Mouse (Mus musculus) neural tube, embryonic 13.5 days (tissue): Measurements from ENCODE around the gene Bpifc. TPM values are rescaled to one million over a fixed set of nuclear protein-coding genes. Genes with fewer than 3 reads are reported as not detected.
A peak's percentile ranks its signal among the peaks of the same experiment; 100 is the strongest.

Experiments used
- ATAC-seq: fragments of 200-750 bp; cut with Nextera tagmentation; 2 replicates; pipeline ENCODE4 v1.8.0; 2017; ENCODE audit warnings: low read depth, mild to moderate bottlenecking, moderate TSS enrichment, moderate library complexity
- H3K27ac ChIP-seq: fragments of 300-500 bp; sonication (generic); replicated peaks from 2 replicates; pipeline ENCODE4 v1.5.1; 2015; ENCODE audit warnings: moderate library complexity, mild to moderate bottlenecking, inconsistent platforms
- H3K27me3 ChIP-seq: fragments of 300-500 bp; sonication (generic); 2 replicates; pipeline ENCODE4 v1.6.1; 2015; ENCODE audit warnings: mild to moderate bottlenecking, inconsistent platforms
- H3K36me3 ChIP-seq: fragments of 300-500 bp; sonication (generic); 2 replicates; pipeline ENCODE4 v1.6.1; 2015; ENCODE audit warnings: mild to moderate bottlenecking, inconsistent platforms
- H3K4me1 ChIP-seq: fragments of 300-500 bp; sonication (generic); replicated peaks from 2 replicates; pipeline ENCODE4 v1.6.1; 2015; ENCODE audit warnings: inconsistent platforms
- H3K4me2 ChIP-seq: fragments of 300-500 bp; sonication (generic); 2 replicates; pipeline ENCODE4 v1.6.1; 2015; ENCODE audit warnings: inconsistent platforms, mild to moderate bottlenecking, moderate library complexity
- H3K4me3 ChIP-seq: fragments of 300-500 bp; sonication (generic); 2 replicates; pipeline ENCODE4 v1.5.1; 2015; ENCODE audit warnings: mild to moderate bottlenecking, inconsistent platforms
- H3K9ac ChIP-seq: fragments of 300-500 bp; sonication (generic); 2 replicates; pipeline ENCODE4 v1.6.1; 2015; ENCODE audit warnings: moderate library complexity, mild to moderate bottlenecking, inconsistent platforms
- H3K9me3 ChIP-seq: fragments of 300-500 bp; sonication (generic); 2 replicates; pipeline ENCODE4 v1.6.1; 2016; ENCODE audit warnings: inconsistent platforms
- WGBS: fragments of 180-500 bp; shearing (Covaris S2); methylation state at CpG from one replicate; pipeline ENCODE4 v1.1.7; 2015; 5-methylcytosine and 5-hydroxymethylcytosine counted together
- polyA plus RNA-seq: library from polyadenylated mRNA; unstranded; fragments of >200 nt; fragmentation: Nextera tagmentation; extraction: Ambion mirVana; gene quantifications from 2 replicates; pipeline ENCODE4 v1.2.1, GENCODE M21; 2015

The Bpifc gene
- polyA plus RNA-seq, 1 experiment from 2014 or later = not detected

- 0 out of 2 replicates have a peak overlapping the region, but pooled peaks have one; percentile 17 for H3K9ac ChIP-seq
- 65% methylated on average over 17 of the region's 17 CpGs for WGBS
- no peaks in the 10 kb centered on the region for H3K36me3 ChIP-seq
- H3K4me1 ChIP-seq = no peaks in the 10 kb centered on the region
- H3K9me3 ChIP-seq = no peaks in the 10 kb centered on the region
- H3K4me2 ChIP-seq = no peak overlapping the region
- H3K4me3 ChIP-seq = no peak overlapping the region
- no peak overlapping the region for H3K27ac ChIP-seq
- H3K27me3 ChIP-seq = no peaks in the 10 kb centered on the region; the same call in 1 of the 2 replicates
- ATAC-seq = peak; percentile 50; the same call in 1 of the 2 replicates
Measured at GRCm38 (mm10) chr10:85967411-85968156, 44.1 kb downstream of the Bpifc start.

DNA sequence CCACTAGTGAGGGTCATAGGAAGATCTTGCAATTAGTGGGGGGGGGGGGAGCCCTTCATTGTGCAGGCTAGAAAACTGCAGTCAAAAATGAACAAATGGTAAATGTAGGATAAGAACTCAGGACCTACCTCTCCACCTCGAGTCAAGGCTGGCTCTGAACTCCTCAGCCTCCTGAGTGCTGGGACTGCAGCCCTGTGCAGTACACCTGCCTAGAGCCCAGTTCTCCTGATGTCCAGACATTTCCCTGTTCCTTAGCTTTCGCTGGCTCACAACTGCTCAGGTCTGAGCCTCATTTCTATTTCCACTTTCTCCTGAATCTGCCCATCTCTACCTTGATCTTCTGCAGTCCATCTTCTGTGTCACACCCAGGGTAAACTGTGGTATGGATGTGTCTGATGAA is 45.2 kb downstream of the Bpifc start:
- Histone ChIP-seq H3K4me3 (no peak overlapping the region), H3K9ac (no peak overlapping the region), H3K27ac (no peak overlapping the region), H3K4me2 (no peak overlapping the region), H3K4me1 (no peaks in the 10 kb centered on the region), H3K36me3 (no peaks in the 10 kb centered on the region), H3K27me3 (no peaks in the 10 kb centered on the region; the same call in 1 of the 2 replicates), H3K9me3 (no peaks in the 10 kb centered on the region)
- ATAC-seq = no peak
- 60% methylated on average over 2 of the region's 2 CpGs for WGBS

DNA sequence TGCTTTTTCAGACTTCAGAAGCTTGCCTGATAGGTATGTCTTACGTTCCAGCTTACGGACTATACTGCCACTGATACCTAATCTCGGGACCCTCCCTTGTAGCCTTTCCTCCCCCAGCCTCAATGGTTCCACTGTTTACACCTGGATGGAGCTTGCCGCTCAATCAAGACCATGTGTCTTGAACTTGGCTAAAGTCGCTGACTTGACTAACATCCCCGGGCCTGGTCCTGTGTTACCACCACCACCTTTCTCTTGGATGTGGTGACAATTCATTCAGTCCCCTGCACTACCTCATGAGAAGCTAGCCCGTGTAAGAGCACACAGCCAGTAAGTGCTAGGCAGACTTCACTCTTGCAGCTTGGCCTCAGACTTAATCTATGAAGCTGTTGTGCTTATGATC is 47.4 kb downstream of the Bpifc start:
- H3K27me3 ChIP-seq = no peaks in the 10 kb centered on the region; the same call in 1 of the 2 replicates
- H3K27ac ChIP-seq = no peak overlapping the region
- no peak overlapping the region for H3K4me2 ChIP-seq
- no peak overlapping the region for H3K4me3 ChIP-seq
- H3K9me3 ChIP-seq = no peaks in the 10 kb centered on the region
- no peaks in the 10 kb centered on the region for H3K36me3 ChIP-seq
- 89% methylated on average over 7 of the region's 7 CpGs for WGBS
- no peak for ATAC-seq
- H3K9ac ChIP-seq = no peak overlapping the region
- H3K4me1 ChIP-seq = no peaks in the 10 kb centered on the region

GRCm38 (mm10) chr10:85962897-85963296 is 48.8 kb downstream of the Bpifc start:
- 80% methylated on average over 9 of the region's 9 CpGs for WGBS
- H3K4me2 ChIP-seq = no peak overlapping the region
- H3K9ac ChIP-seq = no peak overlapping the region
- H3K4me1 ChIP-seq = no peaks in the 10 kb centered on the region
- H3K4me3 ChIP-seq = no peak overlapping the region
- H3K36me3 ChIP-seq = no peaks in the 10 kb centered on the region
- ATAC-seq = no peak
- no peaks in the 10 kb centered on the region; the same call in 1 of the 2 replicates for H3K27me3 ChIP-seq
- no peak overlapping the region for H3K27ac ChIP-seq
- no peaks in the 10 kb centered on the region for H3K9me3 ChIP-seq

GRCm38 (mm10) chr10:85957464-85957950 is 54.2 kb downstream of the Bpifc start, which contains the start of gene Rtcb:
Gene Rtcb, minus strand, starts transcription at chr10:85957823.
- Histone ChIP-seq H3K4me1 (peaks cover 17% of the 10 kb centered on the region), H3K4me2 (peak within 1 kb of the TSS; percentile 91), H3K9ac (peak within 1 kb of the TSS; percentile 85), H3K27me3 (no peaks in the 10 kb centered on the region), H3K4me3 (peak within 1 kb of the TSS; percentile 73), H3K9me3 (no peaks in the 10 kb centered on the region), H3K36me3 (peaks cover 25% of the 10 kb centered on the region), H3K27ac (peak within 1 kb of the TSS; percentile 79)
- WGBS = under 1% methylated on average over 38 of the region's 38 CpGs
- ATAC-seq = peak; percentile 95

GRCm38 (mm10) chr10:85956871-85957419 is 54.8 kb downstream of the Bpifc start:
- Histone ChIP-seq H3K4me2 (peak overlapping the region; percentile 91), H3K36me3 (peaks cover 31% of the 10 kb centered on the region), H3K9me3 (no peaks in the 10 kb centered on the region), H3K27me3 (no peaks in the 10 kb centered on the region), H3K9ac (peak overlapping the region; percentile 85), H3K4me1 (peaks cover 17% of the 10 kb centered on the region), H3K4me3 (peak overlapping the region; percentile 73), H3K27ac (peak overlapping the region; percentile 79; the same call in 1 of the 2 replicates)
- WGBS = 6% methylated on average over 20 of the region's 20 CpGs
- peak; percentile 8; the same call in 1 of the 2 replicates for ATAC-seq

DNA sequence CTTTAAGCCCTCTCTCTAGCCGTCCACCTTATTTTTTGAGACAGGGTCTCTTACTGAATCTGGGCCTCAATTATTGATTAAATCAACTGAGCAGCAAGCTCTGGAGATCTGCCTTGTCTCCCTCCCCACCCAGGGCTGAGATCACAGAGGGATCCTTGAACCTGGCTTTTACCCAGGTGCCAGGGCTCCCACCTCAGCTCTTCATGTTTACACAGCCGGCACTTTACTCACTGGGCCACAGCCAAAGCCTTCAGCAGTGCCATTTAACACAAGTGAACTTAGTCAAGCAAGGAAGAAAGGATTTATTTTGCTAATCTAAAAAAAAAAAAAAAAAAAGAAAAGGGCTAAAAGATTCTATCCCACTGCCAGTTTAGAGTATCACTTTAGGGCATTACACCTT is 57.3 kb downstream of the Bpifc start:
- WGBS = 84% methylated on average over 2 of the region's 2 CpGs
- Histone ChIP-seq H3K27ac (no peak overlapping the region), H3K9ac (no peak overlapping the region), H3K27me3 (no peaks in the 10 kb centered on the region), H3K4me3 (no peak overlapping the region), H3K4me2 (no peak overlapping the region), H3K36me3 (peaks cover 55% of the 10 kb centered on the region), H3K9me3 (no peaks in the 10 kb centered on the region), H3K4me1 (peaks cover 17% of the 10 kb centered on the region)
- no peak for ATAC-seq

DNA sequence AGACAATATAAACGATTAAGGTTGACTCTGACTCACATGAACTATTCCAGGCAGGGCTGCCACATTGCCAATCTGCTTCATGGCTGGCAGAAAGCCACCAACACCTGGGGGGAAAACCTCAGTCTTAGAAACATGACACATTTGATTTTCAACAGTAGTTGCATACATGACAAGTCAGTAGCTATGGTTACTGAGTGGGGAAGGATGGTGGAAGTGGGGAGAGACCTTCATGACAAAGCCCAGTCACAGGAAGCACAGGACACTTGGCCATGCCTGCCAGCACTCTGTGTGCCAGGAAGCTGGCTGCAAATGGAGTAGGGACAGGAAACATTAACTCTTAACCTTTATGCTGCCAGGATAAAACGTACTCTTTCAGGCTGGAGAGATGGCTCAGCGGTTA is 58.3 kb downstream of the Bpifc start:
- Histone ChIP-seq H3K4me1 (peaks cover 25% of the 10 kb centered on the region), H3K9ac (no peak overlapping the region), H3K4me3 (no peak overlapping the region), H3K9me3 (no peaks in the 10 kb centered on the region), H3K4me2 (no peak overlapping the region), H3K36me3 (peaks cover 65% of the 10 kb centered on the region), H3K27ac (no peak overlapping the region), H3K27me3 (no peaks in the 10 kb centered on the region)
- WGBS = 94% methylated on average over 3 of the region's 3 CpGs
- ATAC-seq = no peak

DNA sequence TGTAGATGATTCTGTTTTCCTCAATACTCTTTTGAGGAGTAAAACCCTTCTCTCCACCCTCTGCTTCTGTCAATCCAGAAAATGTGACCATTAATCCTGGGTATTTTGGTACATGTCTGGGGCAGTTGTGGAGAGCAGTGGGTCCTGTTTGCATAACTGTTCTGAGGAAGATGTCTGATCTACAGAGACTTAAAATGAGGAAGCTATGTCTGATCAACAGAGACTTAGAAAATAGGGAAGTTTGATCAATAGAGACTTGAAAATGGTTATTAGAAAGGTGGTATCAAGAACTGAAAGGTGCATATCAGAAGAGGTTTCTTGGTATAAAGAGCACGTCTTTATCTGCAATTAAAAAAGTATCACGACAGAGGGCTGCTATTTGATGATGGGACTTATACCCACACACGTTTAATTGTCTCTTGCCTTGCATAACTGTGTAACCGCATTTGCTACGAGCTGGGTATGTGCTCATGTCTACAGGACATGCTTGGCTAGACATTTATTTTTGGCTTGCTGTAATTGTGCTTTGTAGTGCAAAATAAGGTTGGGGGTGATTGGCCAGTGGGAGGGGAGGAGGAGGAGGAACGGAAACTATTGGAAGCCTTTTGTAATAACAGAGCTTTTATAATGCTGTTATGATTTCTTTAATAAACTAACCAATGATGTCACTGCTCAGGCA is 59.8 kb downstream of the Bpifc start:
- no peaks in the 10 kb centered on the region for H3K9me3 ChIP-seq
- ATAC-seq = no peak
- H3K27ac ChIP-seq = no peak overlapping the region
- H3K4me2 ChIP-seq = no peak overlapping the region
- no peak overlapping the region for H3K9ac ChIP-seq
- 91% methylated on average over 6 of the region's 6 CpGs for WGBS
- H3K27me3 ChIP-seq = no peaks in the 10 kb centered on the region
- peaks cover 24% of the 10 kb centered on the region for H3K4me1 ChIP-seq
- peaks cover 78% of the 10 kb centered on the region for H3K36me3 ChIP-seq
- no peak overlapping the region for H3K4me3 ChIP-seq

GRCm38 (mm10) chr10:85948483-85949196 is 63.1 kb downstream of the Bpifc start:
- Histone ChIP-seq H3K36me3 (peaks cover 94% of the 10 kb centered on the region), H3K27ac (peak overlapping the region; percentile 33; the same call in 1 of the 2 replicates), H3K27me3 (no peaks in the 10 kb centered on the region), H3K4me2 (no peak overlapping the region), H3K4me3 (no peak overlapping the region), H3K9ac (no peak overlapping the region), H3K9me3 (no peaks in the 10 kb centered on the region), H3K4me1 (peaks cover 8% of the 10 kb centered on the region)
- WGBS = 55% methylated on average over 8 of the region's 8 CpGs
- ATAC-seq = peak; percentile 59

- peaks cover 65% of the 10 kb centered on the region for H3K36me3 ChIP-seq
- no peak overlapping the region for H3K4me2 ChIP-seq
- H3K27me3 ChIP-seq = no peaks in the 10 kb centered on the region
- H3K27ac ChIP-seq = no peak overlapping the region
- H3K4me3 ChIP-seq = no peak overlapping the region
- H3K4me1 ChIP-seq = no peaks in the 10 kb centered on the region
- H3K9me3 ChIP-seq = peaks cover 4% of the 10 kb centered on the region; the same call in 1 of the 2 replicates
- ATAC-seq = no peak
- WGBS = 96% methylated on average over 6 of the region's 6 CpGs
- H3K9ac ChIP-seq = no peak overlapping the region
Measured at GRCm38 (mm10) chr10:85936280-85936965, 75.3 kb downstream of the Bpifc start.
